Mouse (Mus musculus): ENCODE measurements around the gene Pld4.
"Not testable (repeated sequence)": the region's sequence is repeated elsewhere in the genome, so short reads cannot be mapped to it uniquely, and the experiment has no call there.

Gene Pld4

GRCm38 (mm10) chr12:112798716-112799115 lies 38.3 kb downstream of the Pld4 start:
- in situ Hi-C loops (cut with MboI; ENCODE audit: low sequenced_read_pairs), result loop anchor here (5.0 kb wide), 1 partner anchor 51 kb away; no protein-coding TSS in a partner anchor

DNA sequence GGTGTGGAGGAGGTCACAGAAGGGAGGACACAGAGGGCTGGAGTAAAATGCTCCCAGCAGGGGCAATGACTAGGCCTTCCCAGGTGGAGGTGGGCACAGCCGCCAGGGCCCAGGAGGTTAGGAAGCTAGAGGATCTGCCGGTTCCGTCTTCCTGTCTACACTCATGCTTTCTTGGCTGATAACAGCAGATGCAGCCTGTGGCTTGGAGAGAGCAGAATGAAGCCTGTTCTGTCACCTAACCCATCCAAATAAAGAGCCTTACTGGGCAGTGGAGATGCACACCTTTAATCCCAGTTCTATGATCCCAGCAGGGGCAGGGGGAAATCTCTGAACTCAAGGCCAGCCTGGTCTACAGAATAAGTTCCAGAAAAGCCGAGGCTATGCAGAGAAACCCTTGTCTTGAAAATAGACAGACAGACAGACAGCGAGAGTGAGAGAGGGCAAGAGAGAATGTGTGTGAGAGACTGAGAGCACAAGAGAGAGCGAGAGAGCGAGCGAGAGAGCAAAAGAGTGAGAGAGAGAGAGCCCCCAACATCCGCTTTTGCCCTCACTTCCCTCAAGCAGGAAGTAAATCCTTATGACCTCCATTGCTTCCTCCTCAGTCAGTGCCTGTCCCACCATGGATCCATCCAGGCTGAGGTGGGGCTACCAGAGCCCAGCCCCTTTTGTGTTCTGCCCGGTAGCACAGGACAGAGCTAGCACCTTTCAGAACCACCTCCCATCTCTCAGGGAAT lies 38.9 kb downstream of the Pld4 start:
- in situ Hi-C loops (cut with MboI; ENCODE audit: low sequenced_read_pairs), result loop anchor here (5.0 kb wide), 1 partner anchor 52 kb away; no protein-coding TSS in a partner anchor

DNA sequence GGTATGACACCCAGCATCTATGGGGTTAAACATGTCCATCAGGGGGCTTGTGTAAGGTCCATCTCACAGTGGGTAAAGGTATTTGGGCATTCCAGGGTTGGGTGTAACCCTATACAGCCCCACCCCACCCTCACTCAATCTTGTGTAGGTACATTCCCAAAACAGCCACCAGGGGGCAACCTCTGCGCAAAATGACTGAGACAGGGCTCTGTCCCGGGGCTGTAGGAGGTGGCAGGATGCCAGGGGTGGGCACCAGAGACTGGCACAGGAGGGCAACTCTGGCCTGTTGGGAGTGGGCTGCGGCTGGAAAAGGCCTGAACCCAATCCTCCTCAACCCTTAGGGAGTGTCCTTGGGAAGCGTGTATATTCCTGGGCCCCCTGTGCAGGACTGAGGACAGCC lies 40.0 kb downstream of the Pld4 start:
- in situ Hi-C loops (cut with MboI; ENCODE audit: low sequenced_read_pairs), result no loop called here

DNA sequence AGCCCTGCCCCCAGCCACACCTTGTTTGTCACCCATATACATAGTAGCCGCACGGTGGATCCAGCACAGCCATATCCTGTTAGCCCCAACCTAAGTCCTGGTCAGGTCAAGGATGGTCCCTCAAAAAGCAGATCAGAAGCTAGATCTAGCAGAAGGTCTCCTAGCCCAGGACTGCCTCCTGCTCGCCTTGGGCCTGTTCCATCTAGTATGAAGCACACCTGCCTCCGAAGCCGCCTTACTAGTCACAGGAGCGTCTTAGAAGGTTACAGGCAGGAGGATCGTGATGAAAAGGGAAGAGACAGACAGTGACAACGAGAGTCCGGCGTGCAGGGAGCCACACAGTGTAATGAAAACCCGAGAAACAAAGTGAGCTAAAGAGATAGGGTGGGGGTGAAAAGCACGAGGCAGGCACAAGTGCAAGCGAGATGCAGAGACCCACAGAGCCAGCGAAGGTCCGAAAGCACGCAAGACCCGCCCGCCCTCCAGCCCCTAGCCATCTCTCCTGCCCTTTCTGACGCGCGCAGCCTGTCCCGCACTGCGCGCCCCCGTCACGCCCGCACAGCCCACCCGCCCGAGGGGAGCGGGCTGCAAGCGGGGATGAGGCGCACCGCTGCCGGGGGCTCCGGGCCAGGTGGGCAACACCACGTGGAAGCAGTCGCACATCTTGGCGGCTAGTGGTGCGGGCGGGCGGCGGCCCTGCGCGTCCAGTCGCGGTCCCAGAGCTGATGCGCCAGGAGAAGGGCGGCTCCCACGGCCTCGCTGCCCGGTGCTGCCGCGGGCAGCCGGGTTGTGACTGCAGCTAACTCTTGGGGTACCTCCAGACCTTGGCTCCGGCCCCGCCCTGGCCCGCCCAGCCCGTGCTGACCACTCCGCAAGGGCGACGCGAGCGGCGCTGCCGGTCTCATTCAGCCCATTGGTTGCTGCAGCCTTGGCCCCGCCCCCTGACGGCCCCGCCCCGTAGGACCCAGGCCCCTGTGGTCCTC lies 41.7 kb downstream of the Pld4 start, which contains the start of gene Ahnak2:
Gene Ahnak2 (minus strand): TSS at position 794 of the 983 bp plus-strand sequence.
- in situ Hi-C loops (cut with MboI; ENCODE audit: low sequenced_read_pairs), result no loop called here

GRCm38 (mm10) chr12:112802917-112803316 lies 42.5 kb downstream of the Pld4 start:
- in situ Hi-C loops (cut with MboI; ENCODE audit: low sequenced_read_pairs), result no loop called here

- in situ Hi-C loops (cut with MboI; ENCODE audit: low sequenced_read_pairs), result no loop called here
Observed at GRCm38 (mm10) chr12:112804046-112804445, 43.6 kb downstream of the Pld4 start.

DNA sequence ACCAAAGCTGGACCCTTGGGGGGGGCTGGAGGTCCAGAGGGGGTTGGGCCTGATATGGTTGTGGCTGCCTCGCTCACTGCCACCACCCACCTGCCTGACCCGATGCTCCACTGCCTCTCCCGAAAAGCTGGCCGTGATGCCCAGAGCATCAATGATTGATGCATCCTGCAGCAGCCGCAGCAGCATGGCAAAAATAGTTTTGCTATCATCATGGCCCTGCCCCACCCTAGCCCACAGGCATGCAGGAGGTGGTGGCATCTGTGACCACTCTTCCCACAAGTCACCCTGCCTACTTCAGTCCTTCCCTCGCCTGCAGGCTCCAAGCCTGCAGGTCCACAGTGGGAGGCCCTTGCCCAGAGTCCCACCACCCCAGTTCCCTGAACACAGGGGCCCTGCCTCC lies 45.6 kb downstream of the Pld4 start:
- in situ Hi-C loops (cut with MboI; ENCODE audit: low sequenced_read_pairs), result no loop called here

- in situ Hi-C loops (cut with MboI; ENCODE audit: low sequenced_read_pairs), result no loop called here
Observed at GRCm38 (mm10) chr12:112807796-112808195, 47.3 kb downstream of the Pld4 start.

DNA sequence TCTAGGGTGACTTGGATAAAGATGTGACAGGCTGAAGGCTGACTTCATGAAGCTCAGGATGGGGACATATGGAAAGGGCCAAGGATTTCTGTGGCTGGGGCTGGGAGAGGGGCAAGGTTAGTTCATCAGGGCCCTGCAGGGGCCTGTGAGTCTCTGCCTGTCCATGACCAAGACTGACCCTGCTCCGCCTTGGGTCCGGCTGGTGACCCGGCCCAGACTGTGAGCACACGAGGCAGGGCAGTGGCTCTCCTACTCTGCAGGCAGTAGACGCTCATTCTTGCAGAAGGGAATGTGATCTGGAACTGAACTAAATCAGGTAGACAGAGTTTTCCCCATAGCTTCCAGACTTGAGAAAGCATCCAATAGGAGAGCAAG lies 47.7 kb downstream of the Pld4 start:
- in situ Hi-C loops (cut with MboI; ENCODE audit: low sequenced_read_pairs), result no loop called here

- in situ Hi-C loops (cut with MboI; ENCODE audit: low sequenced_read_pairs), result no loop called here
Observed at GRCm38 (mm10) chr12:112808587-112809364, 48.3 kb downstream of the Pld4 start, which contains the start of gene Clba1. Gene Clba1, plus strand, starts transcription at chr12:112808937.

DNA sequence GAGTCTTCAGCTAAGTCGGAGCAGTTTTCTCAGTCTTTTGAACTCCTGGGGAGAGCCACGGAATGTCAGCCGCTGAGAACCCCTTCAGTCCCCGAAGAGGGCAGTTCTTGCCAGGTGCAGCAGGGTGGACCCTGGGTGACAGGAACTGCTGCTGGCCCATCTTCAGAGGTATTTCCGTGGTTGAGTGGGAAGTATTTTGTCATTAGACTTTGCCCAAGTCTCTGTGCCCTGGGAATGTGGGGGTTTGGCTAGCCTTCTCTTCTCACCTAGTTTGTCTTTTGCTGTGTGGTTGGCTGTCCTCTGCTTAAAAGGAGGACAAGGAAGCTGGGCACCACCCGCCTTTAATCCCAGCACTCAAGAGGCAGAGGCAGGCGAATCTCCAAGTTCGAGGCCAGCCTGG lies 49.2 kb downstream of the Pld4 start:
- in situ Hi-C loops (cut with MboI; ENCODE audit: low sequenced_read_pairs), result no loop called here

- in situ Hi-C loops (cut with MboI; ENCODE audit: low sequenced_read_pairs), result no loop called here
Observed at GRCm38 (mm10) chr12:112810092-112810885, 49.8 kb downstream of the Pld4 start.

DNA sequence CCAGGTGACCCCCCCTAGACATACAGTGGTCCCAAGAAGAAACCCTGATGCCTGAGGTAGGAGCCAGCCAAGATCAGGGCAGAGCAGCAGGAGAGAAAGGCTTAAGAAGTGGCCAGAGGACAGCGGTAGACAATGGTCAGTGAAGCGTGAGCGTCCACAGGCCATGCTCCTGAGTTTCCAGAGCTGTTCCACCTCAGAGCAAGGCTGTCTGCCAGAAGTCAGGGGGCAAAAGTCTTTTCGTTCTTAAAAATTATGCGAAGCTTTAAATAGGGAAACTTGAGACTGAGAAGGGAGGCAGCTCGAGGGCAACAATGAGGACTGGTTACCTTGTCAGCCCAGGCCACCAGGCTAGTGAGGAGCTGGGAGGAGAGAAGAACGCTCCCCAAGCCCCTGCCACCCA lies 52.9 kb downstream of the Pld4 start:
- in situ Hi-C loops (cut with MboI; ENCODE audit: low sequenced_read_pairs), result no loop called here

DNA sequence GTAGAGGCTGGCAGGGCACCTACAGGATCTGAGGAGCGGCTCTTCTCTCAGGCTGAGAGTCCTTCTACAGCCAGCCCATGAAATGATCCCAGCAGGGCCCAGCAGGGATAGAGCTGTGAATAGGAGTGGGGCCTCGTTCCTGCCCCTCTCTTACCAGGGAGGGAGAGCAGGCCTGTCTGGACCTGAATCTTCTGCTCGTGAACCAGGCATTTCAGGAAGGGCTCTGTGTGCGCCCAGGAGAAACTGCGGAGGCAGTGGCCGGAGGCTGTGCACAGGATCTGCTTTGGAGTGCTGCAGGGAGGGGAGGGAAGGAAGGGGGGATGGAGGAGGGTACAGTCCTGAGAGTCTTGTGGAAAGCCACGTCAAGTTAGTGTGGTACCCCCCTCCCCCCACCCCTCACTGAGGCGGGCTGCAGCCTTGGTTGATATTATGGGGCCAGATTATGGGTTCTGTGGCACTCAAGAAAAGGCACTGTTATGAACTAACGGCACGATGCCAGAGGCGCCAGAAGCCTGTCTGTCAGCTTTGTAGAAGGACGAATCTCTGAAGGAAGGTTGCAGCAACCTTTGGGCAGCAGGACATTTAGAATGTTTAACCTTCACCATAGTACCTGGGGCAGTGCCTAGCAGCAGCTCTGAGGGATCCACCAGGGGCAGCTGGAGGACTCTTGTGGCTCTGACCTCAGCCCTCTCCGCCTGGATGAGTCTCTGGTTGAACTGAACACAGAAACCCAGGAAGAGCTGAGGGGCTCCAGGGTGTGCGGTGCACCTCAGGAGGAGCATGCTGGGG lies 54.4 kb downstream of the Pld4 start:
- in situ Hi-C loops (cut with MboI; ENCODE audit: low sequenced_read_pairs), result no loop called here

DNA sequence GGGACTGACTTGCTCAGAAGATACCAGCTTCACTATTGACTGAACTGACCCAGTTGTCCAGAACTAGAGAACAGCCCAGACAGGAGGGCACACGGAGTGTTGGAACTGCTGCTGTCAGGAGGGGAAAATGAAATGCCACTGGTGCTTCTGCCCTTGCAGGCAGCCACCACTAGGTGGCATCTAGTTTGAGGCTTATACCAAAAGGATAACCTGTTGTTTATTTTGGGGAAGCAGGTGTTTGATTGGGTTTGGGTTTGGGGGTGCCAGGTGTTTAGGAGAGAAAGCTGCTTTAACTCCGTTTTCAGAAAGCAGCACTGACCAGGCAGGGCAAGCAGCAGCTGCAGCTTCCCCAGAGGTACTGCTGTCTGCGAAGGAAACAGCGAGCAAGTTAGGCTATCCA lies 55.8 kb downstream of the Pld4 start:
- in situ Hi-C loops (cut with MboI; ENCODE audit: low sequenced_read_pairs), result no loop called here

DNA sequence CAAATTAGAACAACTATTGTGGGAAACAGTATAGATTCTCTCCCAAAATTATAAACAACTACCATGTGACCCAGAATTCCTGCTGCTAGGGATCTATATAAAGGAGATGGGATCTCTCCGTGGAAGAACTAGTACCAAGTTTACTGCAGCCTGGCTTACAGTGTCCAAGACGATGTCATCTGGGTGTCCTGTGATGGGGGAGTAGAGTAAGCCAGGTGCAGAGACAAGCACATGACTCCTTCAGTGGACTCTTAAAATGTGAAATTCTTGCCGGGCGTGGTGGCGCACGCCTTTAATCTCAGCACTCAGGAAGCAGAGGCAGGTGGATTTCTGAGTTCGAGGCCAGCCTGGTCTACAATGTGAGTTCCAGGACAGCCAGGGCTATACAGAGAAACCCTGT lies 56.4 kb downstream of the Pld4 start:
- in situ Hi-C loops (cut with MboI; ENCODE audit: low sequenced_read_pairs), result not testable (repeated sequence)
